8 mouse cellular contexts compared by ENCODE assay signal in the genomic region with DNA sequence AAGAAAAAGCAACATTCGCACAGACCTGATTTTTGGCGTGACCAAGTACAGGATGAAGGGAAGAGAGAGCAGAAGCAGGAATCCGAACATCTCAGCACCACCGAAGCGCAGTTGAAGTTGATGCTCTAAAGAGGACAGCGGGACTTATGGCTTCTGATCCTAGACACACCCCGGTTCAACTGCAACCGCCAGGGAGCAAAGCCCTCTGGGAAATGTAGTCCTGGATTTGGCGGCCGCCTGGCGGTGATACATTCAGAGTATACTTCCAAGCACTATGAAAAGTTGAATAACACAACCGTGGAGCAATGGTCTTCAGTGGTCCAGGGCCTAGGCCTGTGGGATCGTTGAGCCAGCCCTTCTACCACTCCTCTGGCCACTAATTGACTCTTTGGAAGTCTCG. TPM values are rescaled to one million over a fixed set of nuclear protein-coding genes. Genes with fewer than 3 reads are reported as not detected.
DNase-seq lines count a peak whose midpoint lies in the region; ATAC-seq and TF ChIP-seq lines count a peak whose summit lies in the region.

No protein-coding gene starts in this region.

- H3K4me3 ChIP-seq in cerebellum, adult 2 months (replicated peaks; ENCODE audit: insufficient read depth, low read depth, low read length) = peak overlapping the region; percentile 79
- peak overlapping the region; percentile 62 for H3K4me3 ChIP-seq in forebrain, postnatal 0 days (ENCODE audit: low read depth, low read length)

- H3K4me1 ChIP-seq in cerebellum, adult 2 months (ENCODE audit: control insufficient read depth, insufficient read depth, low read length) = peaks cover 5% of the 10 kb centered on the region; the same call in 1 of the 2 replicates
- H3K4me1 ChIP-seq in forebrain, postnatal 0 days (ENCODE audit: insufficient read depth) = peaks cover 12% of the 10 kb centered on the region

- no peak overlapping the region for H3K27ac ChIP-seq in cerebellum, adult 2 months (ENCODE audit: insufficient read depth, low read length)
- peak overlapping the region; percentile 60; the same call in 1 of the 2 replicates for H3K27ac ChIP-seq in forebrain, postnatal 0 days (ENCODE audit: low read depth, low read length)

- TF ChIP-seq CTCF in cerebellum, adult 2 months (IDR thresholded peaks at IDR 0.05; ENCODE audit: borderline replicate concordance, insufficient read depth, low read depth, low read length) = peak; percentile 48; the same call in 1 of the 2 replicates
- peak; percentile 74 for TF ChIP-seq CTCF in forebrain, postnatal 0 days (IDR thresholded peaks at IDR 0.05; ENCODE audit: low read depth)

- peaks cover 14% of the 10 kb centered on the region for H3K36me3 ChIP-seq in forebrain, postnatal 0 days (ENCODE audit: insufficient read depth)

- peak; percentile 93 for ATAC-seq in forebrain, postnatal 0 days

- peak overlapping the region; percentile 57 for H3K9ac ChIP-seq in forebrain, postnatal 0 days

- no peaks in the 10 kb centered on the region for H3K27me3 ChIP-seq in cerebellum, adult 2 months (ENCODE audit: control insufficient read depth, insufficient read depth, low read length)
- H3K27me3 ChIP-seq in forebrain, postnatal 0 days (ENCODE audit: insufficient read depth, low read length) = no peaks in the 10 kb centered on the region

- peak; percentile 79 for DNase-seq in Muller cell, postnatal 12 days (ENCODE audit: inconsistent ontology term)
- DNase-seq in cerebellum, adult 2 months = peak; percentile 73 to 74
- DNase-seq in forebrain, postnatal 0 days = peak; percentile 87
- DNase-seq in heart, postnatal 4 days = peak; percentile 80
- peak; percentile 49 to 74 for DNase-seq in layer of hippocampus, adult 8-10 months (ENCODE audit: low spot score in 2 of 2)
- DNase-seq in lung, postnatal 10 days = peak; percentile 88
- peak; percentile 56 for DNase-seq in ovary, postnatal 14 days (ENCODE audit: low spot score)
- peak; percentile 85 for DNase-seq in thymus, postnatal 14 days

- H3K9me3 ChIP-seq in forebrain, postnatal 0 days (ENCODE audit: low read length) = no peaks in the 10 kb centered on the region

- peak; percentile 20; the same call in 1 of the 2 replicates for TF ChIP-seq POLR2A in cerebellum, adult 2 months (IDR thresholded peaks at IDR 0.05; ENCODE audit: borderline replicate concordance, insufficient read depth, low read length)

- WGBS in cerebellum, adult 2 months = 6% methylated on average over 14 of the region's 14 CpGs
- 6% methylated on average over 14 of the region's 14 CpGs for WGBS in forebrain, postnatal 0 days

- peak overlapping the region; percentile 76 for H3K4me2 ChIP-seq in forebrain, postnatal 0 days (ENCODE audit: low read depth)

RNA-seq across cellular contexts. Expression of a gene that starts 0.4 kb away (rescaled TPM):
- 31.1 and 32.4 TPM in 2 replicates for polyA plus RNA-seq in cerebellum, adult 2 months (2012; rRNA removed)
- 48.3 and 52.2 TPM in 2 replicates for total RNA-seq in forebrain, postnatal 0 days (2014; rRNA removed)
- 35.1 and 38.4 TPM in 2 replicates for polyA plus RNA-seq in forebrain, postnatal 0 days (2015; fragmentation: Nextera tagmentation; extraction: Ambion mirVana)
- 10 to 100 TPM in 1 of 2 experiments, 1 to 10 TPM in 1; 9.8 to 10.3 TPM for total RNA-seq in heart, postnatal 4 days (2021)
- 10 to 100 TPM; 18.5 to 23.9 (median 22.2) TPM for total RNA-seq in layer of hippocampus, adult 8-10 months (2022)

RNA-seq across cellular contexts. Expression of a gene that starts 17.0 kb away (rescaled TPM):
- polyA plus RNA-seq in cerebellum, adult 2 months (2012; rRNA removed) = 2.1 and 2.6 TPM in 2 replicates
- total RNA-seq in forebrain, postnatal 0 days (2014; rRNA removed) = 1.2 and 1.3 TPM in 2 replicates
- 0.62 and 1.1 TPM in 2 replicates for polyA plus RNA-seq in forebrain, postnatal 0 days (2015; fragmentation: Nextera tagmentation; extraction: Ambion mirVana)
- total RNA-seq in heart, postnatal 4 days (2021) = not detected
- total RNA-seq in layer of hippocampus, adult 8-10 months (2022) = 1 to 10 TPM; 2.5 to 3.4 (median 3.2) TPM

RNA-seq across cellular contexts. Expression of a gene that starts 19.2 kb away (rescaled TPM):
- 124 and 137 TPM in 2 replicates for polyA plus RNA-seq in cerebellum, adult 2 months (2012; rRNA removed)
- 97.6 and 129 TPM in 2 replicates for total RNA-seq in forebrain, postnatal 0 days (2014; rRNA removed)
- polyA plus RNA-seq in forebrain, postnatal 0 days (2015; fragmentation: Nextera tagmentation; extraction: Ambion mirVana) = 218 and 236 TPM in 2 replicates
- total RNA-seq in heart, postnatal 4 days (2021) = 10 to 100 TPM; 57.5 to 60.4 TPM
- total RNA-seq in layer of hippocampus, adult 8-10 months (2022) = 100 to 1,000 TPM; 161 to 184 (median 167) TPM
